Mouse (Mus musculus) adrenal gland, postnatal 25 days (tissue): ENCODE results near the gene Yaf2. TPM values are rescaled to one million over a fixed set of nuclear protein-coding genes. Genes with fewer than 3 reads are reported as not detected.

Experiments used
- DNase-seq: peaks from one replicate; pipeline ENCODE4 v3.0.0; 2021; ENCODE audit warnings: mixed read lengths
- total RNA-seq: library from RNA; stranded (reverse); gene quantifications from 2 replicates; pipeline ENCODE4 v1.2.3, GENCODE M21; 2021

Gene Yaf2
- total RNA-seq, 1 experiment from 2014 or later, result 42.2 TPM

DNA sequence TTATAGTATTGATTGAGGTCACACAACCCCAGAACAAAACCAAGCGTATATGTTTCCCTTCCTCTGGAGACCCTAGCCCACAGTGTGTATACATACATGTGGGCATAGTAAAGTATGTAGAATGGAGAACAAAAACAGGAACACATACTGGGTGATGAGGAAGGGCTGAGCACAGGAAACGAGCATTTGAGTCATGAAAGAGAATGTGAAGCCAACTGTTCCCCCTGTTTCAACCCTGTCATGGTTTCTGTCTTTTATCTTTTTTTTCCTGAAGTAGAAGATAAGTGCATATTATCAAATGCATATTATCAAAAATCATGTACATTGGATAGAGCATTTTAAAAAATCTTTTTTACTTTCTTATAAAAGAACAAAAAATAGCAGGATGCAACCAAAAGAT, 49.1 kb downstream of the Yaf2 start:
- no peak for DNase-seq

DNA sequence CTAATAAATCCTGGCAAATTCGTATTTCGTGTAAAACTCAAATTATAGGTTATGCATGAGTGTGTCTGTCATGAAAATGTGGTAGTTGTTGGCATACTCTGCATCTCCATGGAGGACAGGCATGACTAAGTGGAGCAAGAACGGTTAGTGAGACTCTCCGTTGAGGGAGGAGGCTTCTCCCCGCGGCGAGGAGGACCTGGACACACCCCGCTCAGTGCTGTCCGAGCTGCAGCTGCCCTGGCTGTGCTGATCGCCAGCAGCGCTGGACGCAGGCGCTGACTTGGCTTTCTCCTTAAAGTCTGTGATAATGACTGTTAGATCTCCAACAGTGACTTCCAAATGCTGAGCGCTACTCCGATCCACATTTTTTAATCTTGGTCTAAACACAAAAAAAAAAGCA, 51.5 kb downstream of the Yaf2 start:
- DNase-seq, result no peak

DNA sequence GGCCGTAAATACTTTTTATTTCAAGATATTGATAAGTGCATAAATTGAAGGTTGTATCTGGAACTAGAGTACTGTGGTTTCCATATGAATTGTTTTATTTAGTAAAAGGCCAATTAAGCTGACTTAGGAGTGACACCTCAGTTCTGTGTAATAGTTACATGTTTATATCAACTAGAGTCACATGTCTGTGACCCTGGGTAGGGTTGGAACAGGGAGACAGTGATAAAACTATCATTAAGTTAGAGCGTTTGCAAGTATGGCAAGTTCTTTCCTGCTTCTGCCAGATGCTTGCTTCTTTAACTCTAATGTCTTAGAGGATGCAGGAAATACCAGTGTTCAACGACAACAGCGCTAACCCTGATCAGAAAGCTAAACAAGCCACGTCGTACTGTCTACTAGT, 52.4 kb downstream of the Yaf2 start:
- DNase-seq, result no peak

DNA sequence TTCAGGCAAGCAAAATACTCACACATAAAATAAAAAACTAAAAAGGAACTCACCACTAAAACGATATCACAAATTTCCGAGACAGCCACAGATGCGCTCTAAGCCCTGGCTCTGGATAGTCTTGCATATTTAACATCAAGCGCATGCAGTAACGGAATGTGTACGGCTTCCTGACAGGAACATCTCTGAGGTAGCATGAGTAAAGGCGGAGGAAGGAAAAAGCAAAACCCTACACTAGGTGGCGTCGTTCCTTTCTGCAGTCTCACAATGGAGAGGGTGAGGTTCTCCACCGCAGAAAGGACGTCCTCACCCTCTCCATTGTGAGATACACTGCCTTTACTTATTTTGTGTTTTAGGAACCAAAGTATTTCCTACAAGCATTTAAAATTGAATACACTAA, 53.4 kb downstream of the Yaf2 start:
- DNase-seq, result no peak

DNA sequence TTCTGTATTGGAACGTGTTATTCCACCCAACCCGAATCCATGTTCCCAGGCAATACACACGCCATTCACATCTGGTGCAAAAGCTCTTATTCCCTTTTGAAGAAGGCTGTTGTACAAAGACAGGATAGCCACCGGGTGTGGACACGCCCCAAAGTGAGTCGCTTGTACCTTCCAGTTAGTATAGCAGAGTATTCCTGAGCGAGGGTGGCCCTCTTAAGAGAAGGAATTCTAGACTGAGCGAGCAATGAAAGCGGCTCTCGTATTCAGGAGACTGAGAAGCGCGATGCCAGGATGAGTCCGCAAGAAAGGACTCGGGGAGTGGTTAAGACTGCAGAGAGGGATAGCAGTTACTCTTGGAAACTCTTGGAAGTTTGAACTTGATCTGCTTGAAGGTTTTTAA, 60.5 kb downstream of the Yaf2 start:
- no peak for DNase-seq

DNA sequence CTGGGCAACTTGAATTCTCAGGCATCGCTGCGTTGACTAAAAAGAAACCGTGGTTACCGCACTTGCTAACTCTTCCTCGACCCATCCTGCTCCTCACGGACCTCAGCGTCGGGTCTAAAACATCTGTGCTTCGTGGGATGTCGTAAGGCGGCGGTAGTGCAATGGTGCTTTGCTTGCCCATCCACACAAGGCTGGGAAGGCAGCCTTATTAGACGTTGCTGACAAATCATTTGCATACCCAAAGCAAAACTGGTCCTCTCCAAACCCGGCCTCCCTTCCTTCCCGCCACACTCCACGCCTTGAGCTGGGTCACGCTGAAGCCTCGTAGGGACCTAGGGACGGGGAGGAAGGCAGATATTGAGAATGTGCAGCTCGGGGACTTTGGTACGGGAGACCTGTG, 61.1 kb downstream of the Yaf2 start:
- peak; percentile 48 for DNase-seq

DNA sequence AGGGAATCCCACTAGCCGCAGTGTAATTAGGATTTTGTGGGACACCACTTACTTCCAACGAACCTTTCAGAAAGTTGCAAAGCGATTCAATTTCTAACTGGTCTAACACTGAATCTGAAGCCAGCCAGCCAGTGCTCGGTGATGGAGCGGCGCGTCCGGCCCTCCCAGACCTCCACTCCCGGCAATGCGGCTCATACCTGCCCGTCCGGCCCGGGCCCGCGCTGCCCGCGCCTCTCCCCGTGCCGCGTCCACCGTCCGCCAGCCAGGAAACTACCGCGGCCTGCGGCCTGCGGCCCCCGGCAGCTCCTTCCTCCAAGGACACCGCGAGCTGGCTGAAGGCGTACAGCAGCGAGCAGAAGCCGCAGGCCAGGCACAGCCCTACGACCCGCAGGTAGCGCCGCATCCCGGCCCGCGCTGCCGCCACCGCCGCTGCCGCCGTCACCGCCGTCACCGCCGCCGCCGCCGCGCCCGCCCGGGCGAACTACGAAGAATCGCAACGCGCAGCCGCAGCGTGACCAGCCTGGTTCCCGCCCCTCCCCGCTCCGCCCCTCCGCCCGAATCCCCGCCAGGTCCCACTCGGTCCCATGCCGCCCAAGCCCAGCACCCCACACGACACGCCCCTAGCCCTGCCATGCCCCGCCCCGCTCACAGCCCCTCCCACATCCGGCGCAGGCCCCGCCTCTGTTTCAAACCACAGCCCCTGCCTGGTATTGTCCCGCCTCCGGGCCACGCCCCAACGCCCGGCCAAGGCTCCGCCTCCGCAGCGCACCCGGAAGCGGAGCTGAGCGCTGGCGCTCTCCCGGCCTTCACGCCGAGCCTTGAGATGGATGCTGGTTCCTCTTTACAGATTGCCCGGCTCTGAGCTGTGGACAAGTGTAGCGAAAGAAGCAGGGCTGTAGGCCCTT, 61.8 kb downstream of the Yaf2 start, which contains the start of gene Gxylt1:
Gxylt1 (minus strand) TSS at position 501 of the 905 bp plus-strand sequence.
- peak; percentile 100 for DNase-seq

DNA sequence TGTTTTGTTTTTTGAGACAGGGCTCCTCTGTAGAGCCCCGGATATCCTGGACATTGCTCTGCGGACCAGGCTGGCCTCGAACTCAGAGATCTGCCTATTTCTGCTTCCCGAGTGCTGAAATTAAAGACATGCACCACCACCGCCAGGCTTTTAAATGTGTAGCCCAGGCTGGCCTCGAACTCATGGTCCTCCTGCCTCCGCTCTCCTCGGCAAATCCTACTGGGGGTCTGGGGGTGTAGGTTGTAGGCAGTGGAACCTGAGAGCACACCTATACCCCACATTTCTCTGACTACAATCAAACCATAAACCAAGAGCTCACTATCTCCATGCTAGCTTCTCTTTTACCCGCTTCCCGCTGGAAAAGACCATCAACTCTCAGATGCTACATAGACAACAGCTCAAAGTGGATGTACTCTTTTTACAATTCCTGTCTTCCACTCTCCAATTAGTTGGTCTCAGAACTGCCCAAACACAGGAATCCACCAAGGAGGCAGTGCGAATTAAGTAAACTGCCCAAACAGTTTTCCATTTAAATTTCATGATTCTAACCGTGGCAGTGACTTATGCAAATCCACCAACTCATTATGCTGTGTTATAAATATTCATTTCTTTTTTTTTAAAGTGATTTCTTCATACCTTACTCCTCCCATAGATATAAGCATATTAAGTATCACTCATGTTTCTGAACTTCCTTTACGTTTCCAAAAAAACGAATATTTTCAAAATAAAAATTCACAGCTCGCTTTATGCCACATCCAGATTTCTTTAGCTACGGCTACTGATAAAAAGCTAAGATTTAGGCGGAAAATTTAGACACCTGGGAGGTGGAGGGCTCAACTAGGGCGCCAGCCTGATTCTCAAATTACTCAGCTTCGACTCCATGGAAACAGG, 62.7 kb downstream of the Yaf2 start:
- DNase-seq, result no peak

DNA sequence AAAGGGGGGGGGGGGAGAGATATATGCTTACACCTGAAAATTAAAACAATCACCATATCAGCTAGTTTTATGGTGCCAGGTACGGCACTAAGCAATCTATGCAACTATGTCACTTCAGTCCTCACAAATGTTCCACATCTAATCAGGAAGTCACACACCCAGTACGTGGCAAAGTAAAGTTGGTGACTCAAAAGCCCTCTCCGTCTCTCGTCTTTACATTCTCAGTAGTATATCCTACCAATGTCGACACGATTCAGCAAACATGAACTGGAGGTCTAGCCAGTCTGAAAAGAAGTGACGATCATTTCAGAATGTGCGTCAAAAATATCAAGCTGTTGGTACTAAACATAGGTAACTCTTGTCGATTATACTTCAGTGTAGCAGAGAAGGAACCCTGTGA, 63.8 kb downstream of the Yaf2 start:
- no peak for DNase-seq

DNA sequence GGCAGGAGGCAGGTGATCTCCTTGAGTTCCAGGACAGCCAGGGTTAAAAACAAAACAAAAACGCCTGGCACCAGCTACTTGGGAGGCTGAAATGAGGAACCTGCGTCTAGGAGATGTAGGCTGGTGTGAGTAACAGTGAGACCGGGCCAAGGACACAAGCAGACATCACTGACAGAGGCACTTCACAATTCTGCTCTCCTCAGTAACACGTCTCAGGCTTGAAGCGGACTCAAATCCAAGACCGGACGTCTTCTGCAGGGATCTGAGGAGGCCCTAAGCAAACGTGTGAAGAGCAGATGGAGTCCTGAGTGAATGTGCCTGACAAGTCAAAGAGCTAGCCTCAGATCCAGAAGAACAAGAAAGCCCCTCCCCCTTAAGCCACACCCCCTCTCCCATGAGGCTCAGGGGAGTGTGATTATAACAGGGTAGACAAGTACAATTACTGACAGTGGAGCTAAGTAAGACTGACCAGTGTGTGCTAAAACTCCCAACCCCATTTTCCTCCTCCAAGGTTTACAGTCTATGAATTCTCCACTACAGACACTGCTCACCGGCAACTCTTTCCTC, 66.4 kb downstream of the Yaf2 start:
- peak; percentile 42 for DNase-seq

DNA sequence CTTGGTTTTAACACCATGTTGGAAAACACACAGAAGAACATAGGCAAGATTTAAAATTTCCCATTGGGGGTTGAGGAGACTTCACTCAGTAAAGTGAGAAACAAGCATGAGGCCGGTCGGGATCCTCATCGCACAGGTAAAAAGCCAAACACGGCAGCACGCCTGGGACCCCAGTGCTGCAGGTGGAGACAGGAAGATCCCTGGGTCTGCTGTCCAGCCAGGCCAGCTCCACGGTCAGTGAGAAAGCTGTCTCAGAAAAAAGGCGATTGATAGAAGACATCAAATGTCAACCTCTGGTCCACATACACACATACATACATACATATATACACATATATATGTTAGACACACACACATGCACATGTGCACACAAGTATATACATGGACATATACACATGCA, 67.2 kb downstream of the Yaf2 start:
- DNase-seq, result no peak

DNA sequence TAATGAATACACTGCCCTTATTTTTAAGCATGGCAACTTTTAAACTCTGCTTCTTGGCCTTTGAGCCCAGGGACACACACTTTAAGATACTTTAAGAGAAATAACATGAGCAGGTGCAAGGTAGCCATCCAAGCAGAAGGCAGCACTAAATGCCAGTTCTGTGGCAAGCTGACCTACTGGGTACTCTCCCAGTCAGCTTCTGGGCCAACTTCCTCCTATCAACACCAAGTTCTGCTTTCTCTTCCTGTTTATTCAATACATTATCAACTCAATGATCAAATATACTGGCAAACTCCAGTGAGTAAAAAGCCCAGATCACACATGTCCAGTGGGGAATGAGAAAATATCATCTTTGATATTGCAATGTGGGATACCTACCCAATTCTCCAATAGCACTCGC, 68.7 kb downstream of the Yaf2 start:
- no peak for DNase-seq

DNA sequence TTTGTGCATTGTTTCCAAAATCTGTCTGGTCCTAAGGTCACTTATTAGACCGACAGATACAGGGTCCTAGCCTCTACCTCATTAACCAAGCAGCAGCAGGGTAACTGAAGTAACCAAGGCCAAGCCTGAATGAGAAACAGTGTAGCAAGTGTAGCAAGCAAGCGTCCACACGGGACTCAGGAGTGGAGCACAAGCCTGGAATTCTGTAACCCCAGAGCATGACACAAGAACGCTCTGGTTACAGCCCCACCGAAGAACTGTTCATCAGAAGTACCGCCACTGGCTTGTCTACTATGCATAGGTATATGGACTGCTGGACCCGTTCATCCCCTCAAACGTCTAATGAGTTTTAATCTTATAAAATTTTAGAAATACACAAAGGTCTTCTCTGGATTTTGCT, 69.3 kb downstream of the Yaf2 start:
- no peak for DNase-seq

DNA sequence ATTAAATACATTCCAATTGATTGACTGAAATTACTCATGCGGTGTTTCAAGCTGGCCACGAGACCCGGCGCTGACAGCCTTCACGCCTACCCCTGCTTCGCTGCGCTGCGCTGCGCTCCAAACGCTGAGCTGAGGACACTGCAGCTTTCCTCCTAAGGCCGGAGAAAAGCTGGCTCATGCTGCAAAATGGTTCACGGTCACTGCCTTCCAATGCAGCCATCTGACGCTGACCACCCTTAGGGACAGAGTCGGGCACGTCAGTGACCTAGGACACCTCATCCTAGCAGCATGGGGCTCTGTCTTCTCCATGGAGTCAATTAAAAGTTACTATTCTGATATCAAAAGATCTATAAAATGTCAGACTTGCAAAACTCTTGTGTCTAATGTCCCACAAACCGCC, 70.4 kb downstream of the Yaf2 start:
- peak; percentile 49 for DNase-seq

DNA sequence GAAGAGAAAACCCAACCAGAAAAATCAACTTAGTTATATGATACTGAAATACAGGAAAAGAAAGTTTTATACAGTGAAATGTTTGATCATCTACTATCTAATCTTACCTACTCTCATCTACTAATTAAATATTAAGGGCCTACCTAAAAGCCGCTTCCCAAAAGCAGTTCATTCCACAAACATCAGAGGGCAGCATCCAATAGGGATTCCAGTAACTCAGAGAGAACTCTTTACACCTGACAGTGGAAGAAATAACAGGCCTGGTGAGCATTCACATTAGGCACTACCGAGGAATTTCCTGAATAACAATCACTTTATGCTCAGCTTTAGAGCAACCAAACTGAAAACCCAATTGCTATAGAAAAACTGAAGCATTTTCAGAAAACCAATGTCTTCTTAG, 71.0 kb downstream of the Yaf2 start:
- no peak for DNase-seq

DNA sequence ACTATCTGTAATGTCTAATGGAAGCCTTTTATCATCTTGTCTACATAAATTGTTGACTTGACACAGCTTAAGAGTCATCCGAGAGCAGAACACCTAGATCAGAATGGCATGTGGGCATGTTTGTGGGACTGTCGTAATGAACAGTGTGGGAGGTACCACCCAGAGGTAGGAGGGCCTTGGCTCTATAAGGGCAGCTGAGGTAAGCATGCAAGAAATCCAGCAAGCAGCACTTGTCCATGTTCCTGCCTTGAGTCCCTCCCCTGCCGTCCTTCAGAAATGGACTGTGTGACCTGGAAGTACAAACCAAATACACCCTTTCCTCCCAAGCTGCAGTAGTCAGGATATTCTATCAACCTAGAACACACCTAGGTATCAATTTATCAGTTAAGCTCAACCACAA, 71.5 kb downstream of the Yaf2 start:
- DNase-seq, result no peak

DNA sequence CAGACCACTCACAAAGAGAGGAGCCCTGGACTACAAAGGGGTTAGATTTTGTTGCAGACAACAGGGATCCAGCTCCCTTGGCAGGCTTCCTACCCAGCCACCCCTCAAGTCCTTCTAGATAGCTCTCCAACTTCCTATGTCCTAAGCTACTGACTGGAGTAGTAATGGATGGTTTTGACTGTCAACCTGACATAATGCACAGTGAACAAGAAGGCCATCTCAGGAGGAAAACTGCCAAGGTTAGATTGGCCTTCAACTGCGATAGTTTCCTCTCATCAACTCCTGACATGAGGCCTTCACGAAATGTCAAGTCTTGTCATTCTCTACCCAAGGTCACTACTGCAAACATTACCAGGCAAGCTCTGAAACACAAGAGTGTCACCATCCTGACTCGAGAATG, 72.5 kb downstream of the Yaf2 start:
- DNase-seq, result no peak

DNA sequence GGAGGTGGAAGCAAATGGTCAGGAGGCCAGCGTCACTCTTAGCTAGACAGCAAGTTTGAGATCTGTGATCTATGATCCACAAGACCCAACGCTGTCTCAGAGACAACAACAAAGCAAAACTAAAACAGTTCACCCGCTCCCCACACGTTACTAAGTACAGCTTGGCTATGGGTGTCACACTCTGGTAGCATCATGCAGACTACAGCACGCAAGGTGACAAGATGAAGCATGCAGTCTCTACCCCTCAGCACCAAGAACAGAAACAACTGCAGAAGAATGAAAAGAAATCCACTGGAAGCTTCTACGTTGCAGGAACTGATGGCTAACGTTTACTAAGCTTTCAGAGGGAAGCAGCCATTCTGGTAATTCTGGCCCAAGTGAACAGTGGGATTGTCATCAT, 73.2 kb downstream of the Yaf2 start:
- no peak for DNase-seq

DNA sequence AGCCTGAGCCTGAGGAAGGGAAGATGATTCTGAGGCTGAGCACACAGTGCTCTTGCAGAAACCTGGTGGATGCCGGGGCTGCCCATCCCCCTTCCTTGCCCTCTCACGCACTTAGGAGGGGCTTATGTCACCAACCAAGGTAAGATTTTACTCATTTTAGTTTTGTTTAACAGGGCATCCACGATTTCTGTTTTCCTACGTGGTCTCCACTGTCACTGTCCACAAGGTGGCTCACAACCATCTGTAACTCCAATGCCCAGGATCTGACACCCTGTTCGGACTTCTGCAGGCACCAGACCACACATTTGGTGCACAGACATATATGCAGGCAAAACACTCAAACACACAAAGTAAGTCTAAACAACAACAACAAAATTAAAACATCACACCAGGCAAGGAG, 73.9 kb downstream of the Yaf2 start:
- no peak for DNase-seq

DNA sequence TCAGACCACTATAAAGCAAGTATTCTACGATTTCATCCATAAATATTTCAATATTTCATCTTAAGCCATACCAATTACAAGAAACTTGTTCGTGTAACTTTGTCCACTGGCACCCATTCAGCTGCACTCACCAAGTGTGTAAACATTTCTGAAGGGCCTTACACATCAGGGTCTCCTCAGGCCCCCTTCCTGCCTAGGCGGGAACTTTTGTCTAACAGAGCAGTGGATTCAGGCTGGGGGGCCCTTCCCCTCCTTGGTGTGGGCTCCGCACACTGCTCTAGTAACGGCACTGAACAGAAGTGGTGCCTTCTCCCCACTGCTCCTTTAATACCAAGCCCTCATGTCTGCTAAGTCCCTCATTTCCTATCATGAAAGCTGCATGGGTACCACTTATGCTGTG, 74.5 kb downstream of the Yaf2 start:
- no peak for DNase-seq

DNA sequence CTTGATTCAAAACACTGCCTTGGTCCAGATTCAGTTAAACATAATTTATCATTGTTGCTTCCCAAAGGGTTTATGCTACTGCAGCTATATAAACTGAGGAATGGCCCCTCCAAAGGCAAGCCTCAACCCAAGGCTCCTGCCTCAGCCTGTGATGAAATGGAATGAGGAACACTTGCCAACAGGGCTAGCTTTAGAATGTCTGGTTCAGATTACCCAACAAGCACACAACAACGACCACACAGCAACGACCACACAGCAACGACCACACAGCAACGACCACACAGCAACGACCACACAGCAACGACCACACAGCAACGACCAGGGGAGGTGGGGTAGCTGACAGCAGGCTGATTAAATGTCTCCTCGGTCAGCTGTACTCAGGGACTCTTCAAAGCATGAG, 76.8 kb downstream of the Yaf2 start:
- DNase-seq, result no peak

DNA sequence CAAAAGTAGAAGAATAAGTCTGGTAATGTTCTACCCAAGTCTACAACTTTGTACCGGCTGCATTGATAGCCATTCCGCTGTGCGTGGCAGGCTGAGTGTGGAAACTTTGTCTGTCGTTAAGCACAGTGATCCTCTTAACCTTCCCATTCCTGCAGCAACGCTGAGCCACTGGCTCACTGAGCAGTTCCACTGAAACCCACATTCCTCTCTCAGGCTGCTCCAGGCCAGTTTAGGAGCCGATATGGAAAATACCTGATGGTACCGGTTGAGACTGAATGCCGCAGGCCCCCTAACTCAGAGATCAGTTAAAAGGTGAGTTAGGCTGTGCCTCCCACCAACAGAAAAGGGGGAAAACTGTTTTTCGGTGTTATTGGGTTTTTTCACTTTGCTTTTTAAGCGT, 81.4 kb downstream of the Yaf2 start:
- no peak for DNase-seq

DNA sequence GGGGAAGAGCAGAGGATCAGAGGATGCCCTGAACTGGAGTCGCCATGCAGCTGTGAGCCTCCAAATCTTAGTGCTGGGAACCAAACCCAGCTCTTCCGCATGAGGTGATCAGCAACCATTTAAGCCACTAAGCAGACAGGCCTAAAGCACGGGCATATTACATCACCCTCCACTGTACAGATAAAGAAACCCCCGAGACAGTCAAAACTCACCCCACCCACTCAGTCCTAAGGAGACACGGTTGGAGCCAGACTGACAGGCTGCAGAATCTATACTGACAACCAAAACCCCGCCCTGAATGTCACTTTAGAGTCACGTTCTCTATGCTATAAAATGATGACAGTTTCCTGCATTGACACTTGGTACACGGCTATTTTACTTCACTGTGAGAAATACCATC, 83.6 kb downstream of the Yaf2 start:
- no peak for DNase-seq
